Mouse (Mus musculus): ENCODE data around the gene Cbr1. TPM values are rescaled to one million over a fixed set of nuclear protein-coding genes. Genes with fewer than 3 reads are reported as not detected.

Gene Cbr1
- total and polyA plus RNA-seq, 3 experiments: 1.1 to 8.9 (median 1.7) TPM

DNA sequence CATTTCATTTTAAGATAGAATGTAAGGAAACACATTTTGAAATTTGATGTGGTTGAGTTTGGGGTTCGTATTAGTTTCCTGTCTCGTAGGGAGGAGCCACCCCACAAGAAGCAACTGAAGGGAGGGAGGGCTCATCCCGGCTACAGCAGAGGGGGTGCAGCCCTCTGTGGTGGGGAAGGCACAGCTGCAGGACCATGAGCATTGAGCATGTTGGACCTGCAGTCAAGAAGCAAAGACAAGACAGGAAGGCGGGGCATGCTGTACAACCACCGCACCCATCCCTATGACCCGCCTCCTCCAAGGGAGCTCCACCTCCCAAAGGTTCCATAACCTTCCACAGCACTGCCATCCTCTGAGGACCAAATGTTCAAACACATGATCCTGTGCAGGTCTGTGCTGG lies 33.3 kb upstream of the Cbr1 start:
- no peak for DNase-seq (ENCODE audit: extremely low read depth)
- in situ Hi-C loops (cut with MboI; ENCODE audit: low pct_ligation_motif_present, low pct_unique_long_range_greater_than_20kb, low sequenced_read_pairs) (no loop called here), dilution Hi-C loops (cut with MboI; ENCODE audit: extremely low pct_ligation_motif_present, extremely low pct_unique_long_range_greater_than_20kb, low sequenced_read_pairs) (no loop called here)
- Histone ChIP-seq H3K4me2 (ENCODE audit: insufficient read depth, low read depth, poor library complexity, severe bottlenecking) (no peak overlapping the region), H3K9ac (ENCODE audit: insufficient read depth, low read depth) (no peak overlapping the region), H3K27ac (ENCODE audit: insufficient read depth, low read depth) (no peak overlapping the region), H3K4me1 (ENCODE audit: control insufficient read depth in 1 of 2, insufficient read depth in 2 of 2) (peaks cover 16% of the 10 kb centered on the region in 2 experiments), H3K4me3 (replicated peaks in 1 of 3; ENCODE audit: low read depth in 2 of 3, low read length in 2 of 3, poor library complexity in 1 of 3) (no peak overlapping the region), H3K27me3 (replicated peaks) (no peaks in the 10 kb centered on the region), H3K9me3 (replicated peaks; ENCODE audit: low read length) (no peaks in the 10 kb centered on the region), H3K79me2 (replicated peaks; ENCODE audit: control insufficient read depth, extremely low read depth, insufficient read depth, poor library complexity, severe bottlenecking) (no peaks in the 10 kb centered on the region), H3K36me3 (replicated peaks in 1 of 2; ENCODE audit: control insufficient read depth in 1 of 2, insufficient read depth in 1 of 2, low read length in 1 of 2) (no peaks in the 10 kb centered on the region)
- TF ChIP-seq BHLHE40 (IDR thresholded peaks at IDR 0.05; ENCODE audit: low read depth, low read length) (no peak), MAFK (IDR thresholded peaks at IDR 0.05; ENCODE audit: insufficient replicate concordance, low read length) (no peak), JUND (conservative IDR thresholded peaks at IDR 0.05; ENCODE audit: low read depth, low read length) (no peak), CHD1 (IDR thresholded peaks at IDR 0.05; ENCODE audit: low read depth, low read length) (no peak), MAX (IDR thresholded peaks at IDR 0.05; ENCODE audit: low read length) (no peak), NELFE (IDR thresholded peaks at IDR 0.05; ENCODE audit: low read depth, low read length) (no peak), SMC3 (IDR thresholded peaks at IDR 0.05; ENCODE audit: low read depth, low read length) (no peak), POLR2A (IDR thresholded peaks at IDR 0.05; ENCODE audit: low read depth, low read length) (no peak), ZNF384 (IDR thresholded peaks at IDR 0.05; ENCODE audit: low read depth, low read length) (no peak), MAZ (IDR thresholded peaks at IDR 0.05; ENCODE audit: low read depth, low read length) (no peak)

- H3K4me3 ChIP-seq (replicated peaks in 1 of 3; ENCODE audit: low read depth in 2 of 3, low read length in 2 of 3, poor library complexity in 1 of 3): no peak overlapping the region
- peaks cover 16% of the 10 kb centered on the region in 2 experiments for H3K4me1 ChIP-seq (ENCODE audit: control insufficient read depth in 1 of 2, insufficient read depth in 2 of 2)
- no peak overlapping the region for H3K4me2 ChIP-seq (ENCODE audit: insufficient read depth, low read depth, poor library complexity, severe bottlenecking)
- H3K9me3 ChIP-seq (replicated peaks; ENCODE audit: low read length): no peaks in the 10 kb centered on the region
- dilution Hi-C loops (cut with MboI; ENCODE audit: extremely low pct_ligation_motif_present, extremely low pct_unique_long_range_greater_than_20kb, low sequenced_read_pairs) (no loop called here), in situ Hi-C loops (cut with MboI; ENCODE audit: low pct_ligation_motif_present, low pct_unique_long_range_greater_than_20kb, low sequenced_read_pairs) (no loop called here)
- no peak overlapping the region for H3K9ac ChIP-seq (ENCODE audit: insufficient read depth, low read depth)
- H3K27me3 ChIP-seq (replicated peaks): no peaks in the 10 kb centered on the region
- no peak for DNase-seq (ENCODE audit: extremely low read depth)
- no peak overlapping the region for H3K27ac ChIP-seq (ENCODE audit: insufficient read depth, low read depth)
- no peaks in the 10 kb centered on the region for H3K36me3 ChIP-seq (replicated peaks in 1 of 2; ENCODE audit: control insufficient read depth in 1 of 2, insufficient read depth in 1 of 2, low read length in 1 of 2)
- TF ChIP-seq POLR2A (IDR thresholded peaks at IDR 0.05; ENCODE audit: low read depth, low read length) (no peak), SIN3A (IDR thresholded peaks at IDR 0.05; ENCODE audit: low read length) (no peak), CTCF (conservative IDR thresholded peaks at IDR 0.05 in 1 of 2, IDR thresholded peaks at IDR 0.05 in 1 of 2; ENCODE audit: low read depth in 2 of 2, low read length in 2 of 2) (no peak), UBTF (IDR thresholded peaks at IDR 0.05; ENCODE audit: low read depth, low read length) (no peak), SMC3 (IDR thresholded peaks at IDR 0.05; ENCODE audit: low read depth, low read length) (no peak), EP300 (IDR thresholded peaks at IDR 0.05; ENCODE audit: low read length) (no peak), USF1 (IDR thresholded peaks at IDR 0.05; ENCODE audit: low read depth, low read length) (peak; percentile 34; the same call in 1 of the 2 replicates), KAT2A (IDR thresholded peaks at IDR 0.05; ENCODE audit: insufficient replicate concordance, low read length) (no peak), HCFC1 (IDR thresholded peaks at IDR 0.05; ENCODE audit: low read depth, low read length) (no peak), PAX5 (IDR thresholded peaks at IDR 0.05; ENCODE audit: low read length) (no peak), GABPA (IDR thresholded peaks at IDR 0.05; ENCODE audit: insufficient replicate concordance, low read depth, low read length) (no peak), RCOR1 (conservative IDR thresholded peaks at IDR 0.05; ENCODE audit: low read depth, low read length) (no peak), USF2 (conservative IDR thresholded peaks at IDR 0.05; ENCODE audit: low read depth, low read length) (peak; percentile 63), MAX (IDR thresholded peaks at IDR 0.05; ENCODE audit: low read length) (0 out of 2 replicates have a peak, but pooled peaks have one; percentile 21), IRF4 (IDR thresholded peaks at IDR 0.05; ENCODE audit: low read depth, low read length) (no peak), TBP (conservative IDR thresholded peaks at IDR 0.05; ENCODE audit: low read depth, low read length) (no peak), E2F4 (IDR thresholded peaks at IDR 0.05; ENCODE audit: insufficient replicate concordance, low read depth, low read length) (no peak)
- H3K79me2 ChIP-seq (replicated peaks; ENCODE audit: control insufficient read depth, extremely low read depth, insufficient read depth, poor library complexity, severe bottlenecking): no peaks in the 10 kb centered on the region
Observed at GRCm38 (mm10) chr16:93573434-93573833, 32.2 kb upstream of the Cbr1 start.
